Mouse (Mus musculus) kidney, adult 8-10 months (tissue): ENCODE measurements around the gene Creb3l1.

ENCODE experiments used
- DNase-seq, 2 experiments: peaks; one replicate each; pipeline ENCODE4 v3.0.0; 2022

The Creb3l1 gene

DNA sequence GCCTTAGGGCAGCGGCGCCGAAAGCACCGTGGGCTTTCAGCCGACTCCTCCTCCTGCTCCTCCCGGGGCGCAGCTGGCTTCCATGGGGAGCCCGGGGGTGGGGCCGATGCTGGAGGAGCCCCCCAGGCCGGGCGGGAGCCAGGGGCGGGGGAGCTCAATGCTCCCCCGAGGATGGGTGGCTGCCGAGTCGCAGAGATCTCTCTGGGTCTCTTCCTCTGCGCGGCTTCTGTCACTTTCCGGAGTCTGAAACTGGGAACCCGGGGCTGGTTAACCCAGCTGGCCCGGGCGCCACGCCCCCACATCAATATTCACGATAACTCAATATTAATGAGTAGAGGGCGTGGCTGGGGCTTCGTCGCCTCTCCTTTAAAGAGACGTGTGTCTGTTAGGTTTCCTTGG lies at the start of gene Creb3l1:
Creb3l1 (minus strand) TSS at position 229 of the 399 bp plus-strand sequence.
- DNase-seq: peak; percentile 65 to 80

DNA sequence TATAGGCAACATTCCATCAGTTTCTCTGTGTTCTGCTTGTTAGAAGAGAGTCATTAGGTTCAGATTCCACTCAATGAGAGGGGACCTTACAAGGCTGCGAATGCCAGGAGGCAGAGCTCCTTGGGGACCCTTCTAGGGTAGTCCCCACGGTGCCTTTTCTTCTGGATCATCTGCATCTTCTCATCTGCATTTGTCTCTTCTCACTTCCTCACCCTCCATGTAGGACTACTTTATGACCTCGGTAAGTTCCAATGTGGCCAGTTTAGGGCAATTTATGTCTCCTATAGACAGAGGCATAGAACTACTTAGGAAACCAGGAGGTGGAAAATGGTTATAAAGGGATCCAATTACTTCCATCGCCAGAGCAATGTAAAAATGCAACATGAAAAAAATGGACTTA lies 46.8 kb upstream of the Creb3l1 start:
- DNase-seq: no peak

DNA sequence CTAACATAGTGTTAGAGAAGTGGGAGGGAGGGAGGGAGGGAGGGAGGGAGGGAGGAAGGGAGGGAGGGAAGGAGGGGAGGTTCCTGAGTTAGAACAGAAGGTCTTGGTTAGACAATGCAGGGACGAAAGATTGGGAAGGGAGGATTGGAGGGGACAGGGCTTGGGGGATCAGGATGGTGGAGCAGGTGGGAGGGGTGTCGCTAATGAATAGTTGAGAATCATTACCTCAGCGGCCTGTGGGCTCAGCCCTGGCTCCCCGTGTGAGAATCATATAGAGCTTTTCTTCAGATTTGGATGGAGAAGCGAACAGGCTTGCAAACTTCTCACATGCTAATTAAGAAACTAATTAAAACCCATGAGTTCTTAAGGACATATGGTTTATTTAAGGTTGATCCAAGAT lies 45.3 kb upstream of the Creb3l1 start:
- DNase-seq: no peak

DNA sequence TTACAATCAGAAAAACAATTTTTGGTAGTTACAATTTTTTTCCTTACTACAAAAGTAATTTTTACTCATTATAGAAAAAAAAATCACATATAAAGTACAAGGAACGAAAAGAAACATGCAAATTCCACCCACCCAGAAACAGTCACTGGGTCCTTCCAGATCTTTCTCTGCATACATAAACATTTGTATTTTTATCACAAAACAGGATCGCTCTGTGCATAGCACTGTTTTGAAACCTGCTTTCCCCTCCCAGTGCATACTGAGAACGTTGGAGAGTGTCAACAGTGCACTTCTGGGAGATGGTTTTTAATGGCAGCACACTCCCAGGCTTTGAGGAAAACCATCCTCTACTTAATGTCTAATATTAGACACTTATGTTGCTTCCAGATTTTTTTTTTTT lies 43.3 kb upstream of the Creb3l1 start:
- DNase-seq: no peak

DNA sequence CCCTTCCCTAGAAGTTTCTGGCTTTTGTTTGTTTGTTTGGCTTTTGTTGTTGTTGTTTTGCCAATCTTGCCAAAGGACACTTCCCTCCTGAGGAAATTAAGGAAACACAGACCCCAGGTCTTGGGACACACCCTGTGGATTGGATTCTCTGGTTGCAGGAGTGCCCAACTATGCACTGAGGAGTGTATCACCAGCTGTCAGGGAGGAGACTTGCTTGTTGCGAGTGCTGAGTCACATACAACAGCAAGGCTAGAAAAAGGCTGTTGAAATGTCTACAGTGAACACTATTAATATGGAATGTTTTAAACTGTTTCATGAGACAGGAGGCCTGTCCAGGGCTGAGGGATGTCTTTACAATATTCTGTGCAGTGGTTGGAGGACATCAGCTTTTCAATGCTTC lies 42.6 kb upstream of the Creb3l1 start:
- no peak for DNase-seq

DNA sequence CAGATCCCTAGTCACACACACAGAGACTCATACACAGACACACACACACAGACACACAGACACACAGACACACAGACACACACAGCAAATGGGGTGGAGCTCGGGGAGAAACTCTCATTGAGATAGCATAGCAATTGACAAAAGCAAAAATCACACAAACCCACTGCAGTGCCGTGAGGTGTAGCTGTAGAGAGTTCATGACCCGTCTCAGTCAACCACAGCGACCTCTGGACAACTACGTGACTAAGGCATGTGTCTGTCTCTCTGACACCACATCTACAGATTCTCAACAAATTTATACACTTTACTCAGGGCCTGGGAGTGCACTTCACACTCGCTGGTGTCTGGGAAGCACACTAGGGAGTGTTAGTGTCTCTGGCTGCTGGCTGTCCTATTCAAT lies 41.6 kb upstream of the Creb3l1 start:
- no peak for DNase-seq

DNA sequence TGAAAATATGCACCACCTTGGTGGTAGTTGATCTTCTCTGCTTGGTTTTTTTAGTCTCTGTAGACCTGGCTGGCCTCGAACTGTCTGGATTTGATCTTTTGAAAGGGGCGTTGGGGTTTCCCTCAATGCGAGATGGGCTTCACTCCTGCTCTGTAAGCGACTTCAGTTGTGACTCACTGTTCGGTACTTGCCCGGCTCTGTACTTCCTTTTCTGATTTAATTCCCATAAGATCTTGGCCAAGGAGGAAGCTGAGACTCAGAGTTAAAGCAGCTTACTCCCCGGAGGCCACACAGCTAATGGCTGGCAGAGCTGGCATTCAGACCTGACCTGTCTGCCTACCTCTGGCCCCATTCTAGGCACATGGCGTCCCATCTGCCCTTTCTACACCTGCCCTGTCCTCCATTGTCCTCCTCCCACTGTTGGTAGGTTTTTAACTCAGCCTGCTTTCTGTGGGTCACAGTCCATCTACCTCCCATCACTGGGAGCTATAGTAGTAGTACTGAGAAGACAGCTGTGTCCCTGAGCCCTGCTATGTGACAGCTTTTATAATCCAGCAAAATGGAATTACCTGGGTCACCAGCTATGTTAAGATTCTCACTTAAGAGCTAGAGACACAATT lies 41.1 kb upstream of the Creb3l1 start:
- DNase-seq: peak; percentile 14 to 18

DNA sequence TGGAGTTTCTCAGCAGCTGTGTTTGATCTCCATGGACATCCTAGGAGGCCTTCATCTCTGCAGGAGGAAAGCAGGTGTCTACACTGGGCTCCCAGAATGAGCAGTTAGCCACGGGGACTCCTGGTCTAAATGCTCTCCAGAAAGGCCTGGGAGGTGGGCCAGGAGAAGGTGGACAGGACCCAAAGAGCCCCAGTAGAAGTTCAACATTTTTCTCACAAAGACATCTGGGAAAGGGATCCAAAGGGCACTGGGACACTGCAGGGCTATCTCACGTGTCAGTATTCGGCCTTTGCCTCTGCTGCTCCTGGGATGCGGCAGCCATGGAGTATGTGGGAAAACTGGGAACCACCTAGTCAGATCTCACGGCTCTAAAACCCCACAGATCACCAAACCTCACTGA lies 38.8 kb upstream of the Creb3l1 start:
- peak; percentile 40 to 63 for DNase-seq

DNA sequence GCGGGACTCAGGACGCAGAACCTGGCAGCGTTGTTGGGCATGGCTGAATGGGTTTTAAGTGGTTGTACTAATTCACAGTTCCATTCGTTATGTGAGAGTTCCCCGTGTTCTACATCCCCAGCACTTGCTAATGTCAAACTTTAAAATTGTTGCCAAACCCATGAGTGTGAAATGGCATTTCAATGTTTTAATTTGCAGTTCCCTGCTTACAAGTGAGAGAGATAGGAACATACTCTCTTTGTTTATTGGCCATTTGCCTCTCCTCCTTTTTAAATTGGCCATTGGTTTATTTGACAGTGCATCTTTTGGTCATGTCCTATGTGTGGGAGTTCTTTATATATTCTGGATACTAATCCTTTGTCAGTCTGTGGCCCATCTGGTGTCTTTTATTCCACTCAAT lies 37.0 kb upstream of the Creb3l1 start:
- DNase-seq: no peak

DNA sequence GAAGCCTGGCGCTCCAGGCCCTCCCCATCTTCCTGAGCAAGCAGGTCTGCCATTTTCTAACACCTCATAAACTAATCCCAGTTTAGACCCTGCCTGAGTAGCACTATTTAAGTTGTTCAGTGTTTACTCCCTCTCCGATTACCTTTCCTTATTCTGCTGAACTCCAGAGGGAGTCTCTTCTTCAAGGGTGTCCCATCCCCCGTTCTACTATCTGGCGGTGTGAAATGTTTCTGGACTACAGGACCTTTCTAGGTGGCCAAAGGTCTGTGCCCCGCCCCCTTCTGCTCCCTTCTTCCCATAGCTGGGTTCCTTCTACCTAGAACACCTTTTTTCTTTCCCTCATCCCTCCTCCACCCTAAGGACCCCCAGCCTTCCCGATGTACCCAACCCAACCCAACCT lies 36.0 kb upstream of the Creb3l1 start:
- DNase-seq: peak; percentile 35 to 70

DNA sequence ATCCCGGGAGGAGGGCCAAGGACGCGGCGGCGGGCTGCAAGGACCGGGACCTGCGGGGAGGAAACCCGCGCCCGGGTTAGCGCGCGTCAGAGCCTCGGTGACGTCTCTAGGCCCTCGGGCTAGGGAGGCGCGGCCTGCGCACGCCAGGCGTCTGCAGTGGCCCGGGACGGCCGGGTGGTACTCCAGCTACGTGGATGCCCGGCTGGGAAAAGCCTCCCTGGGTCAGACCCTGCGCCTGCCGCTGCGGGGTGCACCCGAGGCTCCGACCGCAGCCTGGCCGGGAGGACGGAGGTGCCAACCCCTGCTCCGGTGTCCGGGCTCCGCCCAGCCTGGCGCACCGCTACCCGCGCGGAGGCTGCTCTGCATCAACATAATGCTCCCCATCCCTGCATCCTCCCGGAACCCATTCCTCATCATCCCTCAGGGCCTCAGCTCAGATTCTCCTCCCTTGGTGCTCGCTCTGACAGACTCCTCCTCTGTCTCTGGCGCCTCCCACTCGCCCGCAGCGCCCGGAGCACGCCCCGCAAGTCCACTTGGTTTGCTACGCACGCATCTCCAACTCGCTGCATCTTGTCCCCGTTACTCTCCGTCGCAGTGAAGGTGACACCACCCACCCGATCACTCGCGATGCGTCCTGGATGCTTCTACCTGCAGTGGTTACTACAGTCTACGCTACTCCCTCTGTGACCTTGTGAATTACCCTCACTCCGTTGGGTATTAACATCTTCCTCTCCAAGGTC lies 35.3 kb upstream of the Creb3l1 start:
- peak; percentile 27 to 37 for DNase-seq

DNA sequence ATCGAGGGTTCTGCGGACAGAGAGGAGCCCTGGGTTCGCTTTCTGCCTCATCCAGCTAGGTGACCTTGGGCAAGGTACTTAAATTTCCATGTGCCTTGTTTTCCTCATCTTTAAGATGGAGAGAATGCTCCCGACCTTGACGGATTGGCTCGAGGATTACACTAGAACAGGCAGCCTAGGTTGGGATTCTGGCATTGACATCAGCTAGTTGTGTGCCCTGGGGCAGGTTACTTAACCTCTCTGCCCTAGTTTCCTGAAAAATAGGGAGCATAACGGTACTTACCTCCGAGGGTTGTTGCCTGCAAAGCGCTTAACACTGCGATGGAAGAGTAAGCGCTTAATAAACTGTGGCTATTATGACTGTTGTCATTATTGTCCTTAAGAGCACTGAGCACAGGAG lies 34.6 kb upstream of the Creb3l1 start:
- DNase-seq: peak in 1 of 2 experiments; percentile 11

DNA sequence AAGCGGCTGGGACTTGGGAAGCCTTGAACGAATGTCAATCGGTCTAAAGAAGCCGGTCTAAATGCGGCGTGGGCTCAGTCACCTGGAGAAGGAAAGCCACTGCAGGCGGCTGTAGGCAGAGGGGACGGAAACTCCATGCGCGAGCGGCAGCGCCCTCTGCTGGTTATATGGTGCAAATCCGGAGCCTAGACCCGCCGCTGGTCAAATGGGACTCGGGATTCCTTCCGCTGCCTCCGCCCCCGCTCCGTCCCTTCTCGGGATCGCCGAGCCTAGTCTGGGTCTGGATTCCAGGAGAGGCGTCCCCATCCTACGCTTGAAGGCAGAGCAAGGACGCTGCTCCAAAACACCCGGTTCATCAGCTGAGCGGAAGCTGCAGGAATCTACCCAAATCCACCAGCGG lies 34.2 kb upstream of the Creb3l1 start:
- DNase-seq: peak; percentile 86 to 92

DNA sequence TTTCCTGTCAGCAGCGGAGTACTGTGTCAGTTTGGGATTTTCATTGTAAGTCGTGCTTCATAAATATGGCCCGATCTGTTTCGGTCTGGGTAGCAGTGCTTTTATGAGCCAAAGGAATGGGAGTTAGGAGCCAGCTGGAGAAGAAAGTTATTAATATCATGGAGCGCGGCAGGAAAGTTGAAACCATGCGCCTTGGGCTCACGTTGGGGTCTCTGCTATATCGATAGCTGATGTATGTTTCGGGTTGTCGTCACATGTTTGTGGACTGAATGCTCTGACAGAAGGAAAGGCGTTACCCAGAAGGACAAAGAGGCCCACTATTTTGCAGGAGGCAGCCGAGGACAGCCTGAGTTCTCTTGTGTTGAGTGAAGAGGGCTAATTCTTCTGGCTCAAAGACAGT lies 32.5 kb upstream of the Creb3l1 start:
- no peak for DNase-seq

DNA sequence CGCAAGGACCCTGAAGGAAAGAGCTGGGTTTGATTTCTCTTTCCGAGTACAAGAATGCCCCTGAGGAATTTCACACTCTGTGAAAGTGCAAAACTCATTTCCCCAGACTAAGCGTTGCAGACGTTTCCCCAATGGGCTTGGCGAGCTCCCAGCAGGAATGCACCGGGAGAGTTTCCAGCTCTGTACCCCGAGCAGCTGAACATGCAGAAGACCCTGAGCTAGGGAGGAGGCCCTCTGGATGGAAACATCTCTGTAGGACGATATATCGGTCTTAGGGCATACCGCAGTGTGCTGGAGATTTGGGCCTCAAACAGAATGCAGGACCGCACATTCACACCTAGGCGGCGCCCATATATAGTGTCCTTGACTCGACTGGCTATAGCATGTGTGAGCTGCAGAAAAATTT lies 31.5 kb upstream of the Creb3l1 start:
- DNase-seq: peak; percentile 35 to 52

DNA sequence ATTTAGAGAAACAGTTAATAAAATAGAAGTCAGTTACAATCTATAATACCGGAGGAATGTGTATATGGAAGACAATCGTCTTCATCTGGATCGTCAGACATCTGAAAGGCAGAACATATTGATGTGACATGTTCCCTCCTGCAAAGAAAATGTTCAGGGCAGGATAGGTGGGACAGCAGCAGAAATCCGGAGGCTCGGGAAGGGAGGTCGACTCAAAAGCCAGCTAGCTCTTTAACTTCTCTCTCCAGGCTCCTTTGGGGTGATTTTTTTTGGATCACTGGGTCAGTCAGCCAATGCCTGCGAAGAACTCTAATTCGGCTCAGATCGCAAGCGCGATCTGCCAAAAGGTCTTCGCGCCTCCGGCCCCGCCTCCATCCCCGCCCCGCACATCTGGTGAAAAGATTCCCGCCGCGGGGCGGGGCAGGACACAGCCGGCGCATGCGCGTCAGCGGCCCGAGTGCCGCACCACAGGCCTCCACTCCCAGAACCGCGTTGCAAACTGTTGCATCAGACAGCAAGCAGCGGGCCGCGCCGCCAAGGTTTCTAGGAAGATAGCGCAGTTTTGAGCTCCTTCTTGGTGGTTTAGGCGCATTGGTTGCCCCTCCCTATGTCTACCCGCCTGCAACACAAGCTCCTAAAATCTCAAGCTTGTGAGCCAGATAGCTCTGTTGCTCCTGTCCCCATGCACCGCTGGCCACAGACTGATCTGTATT lies 31.0 kb upstream of the Creb3l1 start:
- peak; percentile 85 to 88 for DNase-seq

DNA sequence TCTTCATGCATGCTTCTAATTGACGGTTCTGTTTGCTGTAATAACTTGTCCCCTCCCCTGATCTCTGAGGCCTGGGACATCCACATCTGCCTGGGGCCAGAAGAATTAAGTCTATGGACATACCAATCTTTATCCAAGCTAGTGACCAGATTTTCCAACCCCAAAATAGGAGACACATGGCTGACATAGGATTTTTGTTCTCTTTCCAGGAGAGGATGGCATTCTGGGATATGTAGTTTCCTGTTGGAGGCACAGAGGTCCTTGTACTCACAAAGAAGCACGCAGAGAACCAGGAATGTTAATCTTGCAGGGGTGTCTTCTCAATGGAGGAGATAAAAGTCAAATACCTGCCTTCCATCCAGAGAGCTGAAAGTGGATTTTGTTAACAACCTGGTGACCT lies 28.5 kb upstream of the Creb3l1 start:
- DNase-seq: no peak

DNA sequence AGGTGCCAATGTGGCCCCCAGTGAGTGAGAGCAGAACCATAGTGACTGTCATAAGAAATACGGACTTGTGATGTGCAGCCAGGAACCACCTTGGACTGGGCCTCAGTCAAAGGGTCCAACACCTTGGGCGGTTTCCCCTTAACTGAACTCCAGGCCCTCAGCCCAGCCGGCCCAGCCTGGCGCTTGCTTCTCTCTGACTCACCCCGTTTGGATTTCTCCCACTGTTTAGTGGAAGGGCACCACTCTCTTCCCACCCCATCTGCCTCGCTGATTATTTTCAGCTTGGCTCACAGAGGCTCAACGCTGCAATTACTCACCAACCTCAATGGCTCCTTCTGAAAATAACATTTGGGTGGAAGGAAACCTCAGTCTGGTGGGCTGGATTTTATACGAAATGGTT lies 27.9 kb upstream of the Creb3l1 start:
- no peak for DNase-seq

DNA sequence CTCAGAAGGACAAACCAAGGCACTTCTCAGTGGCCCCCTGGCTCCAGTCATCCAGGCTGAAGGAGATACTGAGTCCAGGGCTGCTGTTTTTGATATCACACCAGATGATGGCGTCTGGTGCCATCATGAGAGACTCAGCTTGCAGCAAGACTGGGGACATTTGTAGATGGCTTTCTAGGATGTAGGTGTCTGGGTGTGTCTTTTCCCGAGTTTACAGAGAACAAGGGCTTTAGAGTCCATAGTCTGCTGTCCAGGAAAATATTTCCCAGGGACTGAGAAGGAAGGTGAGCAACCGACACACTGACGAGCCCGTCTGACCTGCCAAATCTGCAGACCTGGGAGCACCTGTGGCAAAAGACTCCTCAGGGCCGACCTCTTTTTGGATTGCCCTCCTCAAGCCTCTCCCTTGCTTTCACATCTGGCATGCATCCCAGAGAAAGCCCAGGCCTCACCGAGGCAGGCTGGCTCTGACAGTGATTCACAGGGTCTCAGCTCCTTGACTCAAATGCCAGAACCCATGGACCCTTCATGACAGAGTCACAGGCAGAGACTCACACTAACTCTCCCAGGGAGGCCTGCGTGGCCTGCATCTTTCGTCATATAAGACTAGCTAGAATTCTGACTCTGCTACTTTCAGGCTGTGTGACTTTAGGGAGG lies 23.9 kb upstream of the Creb3l1 start:
- DNase-seq: no peak

DNA sequence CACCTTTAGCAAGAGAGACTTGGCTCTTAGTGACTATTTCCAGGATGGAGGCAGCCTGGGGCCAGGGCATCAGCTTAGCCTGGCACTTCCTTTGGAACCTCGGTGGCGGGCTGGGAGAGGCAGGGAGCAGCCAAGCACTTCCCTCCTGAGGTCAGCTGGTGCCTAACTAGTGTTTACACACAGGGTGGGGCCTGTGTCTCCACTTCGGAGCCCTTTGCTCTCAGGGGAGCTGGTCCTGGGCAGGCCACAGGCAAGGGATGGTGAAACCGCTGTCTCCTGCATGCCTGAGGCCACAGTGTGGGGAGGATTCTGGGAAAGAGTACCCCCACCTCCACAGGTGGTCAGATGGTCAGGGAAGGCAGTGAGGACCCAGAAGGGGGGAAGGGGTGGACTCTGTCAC lies 23.3 kb upstream of the Creb3l1 start:
- DNase-seq: no peak

DNA sequence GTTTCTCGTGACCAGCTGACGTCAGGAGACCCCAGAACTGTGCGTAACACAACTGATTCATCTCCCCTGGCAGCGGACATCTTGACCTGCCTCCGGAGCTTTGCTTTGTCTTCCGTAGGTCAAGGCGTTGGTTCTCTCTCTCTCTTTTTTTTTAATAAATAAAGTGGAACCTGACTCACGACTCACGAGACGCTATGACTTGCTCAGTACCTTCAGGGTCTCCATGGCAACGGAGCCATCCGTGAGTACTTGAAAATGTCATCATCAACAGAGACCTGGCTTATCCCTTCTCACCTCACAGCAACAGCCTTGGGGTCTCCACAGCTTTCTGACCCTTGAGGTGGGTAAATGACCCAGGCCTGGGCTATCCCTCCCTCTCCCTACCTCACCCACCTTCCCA lies 19.0 kb upstream of the Creb3l1 start:
- no peak for DNase-seq

DNA sequence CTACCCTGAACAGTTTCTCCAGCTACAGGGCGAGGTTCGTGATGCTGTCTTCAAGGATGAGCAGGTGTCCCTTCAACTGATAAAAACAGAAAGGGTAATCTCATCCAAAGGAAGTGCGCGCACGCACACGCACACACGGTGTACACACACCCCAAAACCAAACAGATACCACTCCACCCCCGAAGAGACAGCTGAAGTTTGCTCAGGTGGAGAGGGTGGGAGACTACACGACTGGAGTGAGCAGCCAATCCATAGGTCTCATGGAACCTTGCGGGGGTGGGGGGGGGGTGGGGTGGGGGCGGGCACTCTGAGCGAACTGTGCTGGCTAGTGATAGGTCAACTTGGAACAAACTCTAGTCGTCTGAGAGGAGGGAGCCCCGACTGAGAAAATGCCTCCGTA lies 17.2 kb upstream of the Creb3l1 start:
- DNase-seq: no peak

DNA sequence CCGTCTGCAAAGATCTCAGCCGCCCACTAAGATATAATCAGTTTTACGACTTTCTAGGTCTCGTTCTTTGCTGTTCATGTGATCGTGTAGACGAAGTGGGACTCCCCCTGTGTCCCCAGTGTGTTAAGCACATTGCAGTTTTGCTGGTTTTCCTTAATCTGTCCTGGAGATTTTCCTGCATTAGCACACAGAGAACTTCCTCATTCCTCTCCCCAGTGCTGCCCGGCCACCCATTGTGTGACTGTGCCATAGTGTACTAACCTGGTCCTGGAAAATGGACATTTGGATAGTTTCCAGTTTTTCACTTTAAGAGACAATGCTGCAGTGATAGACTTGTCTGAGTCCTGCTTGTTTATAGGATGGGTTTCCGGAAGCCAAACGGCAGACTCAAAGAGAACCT lies 10.0 kb upstream of the Creb3l1 start:
- no peak for DNase-seq

DNA sequence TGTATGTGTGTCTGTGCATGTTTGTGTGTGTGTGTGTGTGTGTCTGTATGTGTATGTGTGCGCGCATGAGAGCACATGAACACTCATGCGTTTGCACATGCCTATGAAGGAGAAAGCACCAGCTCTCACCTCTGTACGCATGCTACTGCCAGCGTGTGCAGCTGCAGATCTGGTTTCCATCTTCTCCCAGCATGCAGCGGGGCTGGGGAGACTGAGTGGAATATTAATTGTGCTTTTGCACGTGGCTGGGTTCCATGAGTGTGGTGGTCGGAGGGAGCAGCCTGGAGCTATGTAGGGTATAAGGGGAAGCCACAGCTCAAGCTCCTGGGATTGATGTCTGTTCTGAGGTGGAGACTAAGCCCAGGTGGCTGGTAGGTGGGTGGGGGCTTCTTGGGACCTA lies 6.3 kb upstream of the Creb3l1 start:
- DNase-seq: no peak
